Mouse (Mus musculus) ES-E14 (cell line): Measurements from ENCODE around the gene Eif5a.

Source experiments
- MAFK ChIP-seq: IDR thresholded peaks from 2 replicates; pipeline ENCODE4 v1.6.1; 2014; ENCODE audit warnings: mild to moderate bottlenecking, low read depth, low read length, inconsistent platforms; ENCODE audit not compliant: insufficient read depth
- ZC3H11A ChIP-seq: IDR thresholded peaks from 2 replicates; pipeline ENCODE4 v1.6.1; 2012; ENCODE audit warnings: low read depth, mild to moderate bottlenecking, inconsistent platforms, low read length, borderline replicate concordance

DNA sequence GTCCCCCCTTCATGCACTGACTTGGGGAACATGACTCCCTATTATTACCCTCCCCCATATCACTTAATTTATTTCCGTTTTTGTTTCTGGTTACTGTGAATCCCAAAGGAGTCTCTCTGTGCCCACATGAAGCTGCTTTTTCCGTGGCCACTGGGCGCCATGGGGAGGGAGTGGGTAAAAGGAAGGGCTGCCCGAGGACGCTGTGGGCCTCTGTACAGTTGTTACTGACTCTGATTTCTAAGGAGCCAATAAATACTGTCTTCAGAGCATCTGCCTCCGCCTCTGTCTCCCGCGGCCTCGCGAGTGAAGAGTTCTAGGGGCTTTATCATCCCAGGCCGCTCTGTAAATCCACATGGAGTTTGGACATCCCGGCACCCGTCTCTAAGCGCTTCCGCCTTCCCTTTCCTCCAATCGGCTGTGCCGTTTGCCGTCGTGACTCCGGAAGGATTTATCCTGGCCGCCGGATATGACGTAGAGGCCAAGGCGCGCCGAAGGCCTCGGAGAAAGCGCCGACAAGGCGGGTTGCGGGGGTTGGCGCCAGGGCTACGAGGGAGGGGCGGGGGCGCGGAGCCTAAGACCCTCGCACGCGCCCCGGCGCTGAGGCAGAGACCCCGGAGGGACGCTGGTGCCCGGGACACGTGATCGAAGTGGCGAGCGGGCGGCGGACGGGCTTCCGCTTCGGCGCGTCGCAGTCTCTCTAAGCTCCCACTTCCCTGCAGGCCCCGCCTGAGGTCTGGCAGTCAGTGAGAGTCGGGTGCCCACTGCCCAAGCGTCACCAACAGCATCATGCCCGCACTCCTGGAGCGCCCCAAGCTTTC is 8.0 kb downstream of the Eif5a start, which contains the start of gene Gps2:
- no peak for TF ChIP-seq MAFK
- TF ChIP-seq ZC3H11A = no peak
